Mouse (Mus musculus) left cerebral cortex, adult 18-20 months (tissue): ENCODE measurements around the gene Ubl3. TPM values are rescaled to one million over a fixed set of nuclear protein-coding genes. Genes with fewer than 3 reads are reported as not detected.

Source experiments
- DNase-seq, 2 experiments: peaks; one replicate each; pipeline ENCODE4 v3.0.0; 2021 to 2022; ENCODE audit warnings: low spot score in 2 of 2, mixed read lengths in 1 of 2
- total RNA-seq, 2 experiments: library from RNA; stranded (reverse); gene quantifications; 2 replicates each; pipeline ENCODE4 v1.2.3; 2021

The Ubl3 gene
- total RNA-seq, 2 experiments from 2014 or later = 244 to 266 TPM

DNA sequence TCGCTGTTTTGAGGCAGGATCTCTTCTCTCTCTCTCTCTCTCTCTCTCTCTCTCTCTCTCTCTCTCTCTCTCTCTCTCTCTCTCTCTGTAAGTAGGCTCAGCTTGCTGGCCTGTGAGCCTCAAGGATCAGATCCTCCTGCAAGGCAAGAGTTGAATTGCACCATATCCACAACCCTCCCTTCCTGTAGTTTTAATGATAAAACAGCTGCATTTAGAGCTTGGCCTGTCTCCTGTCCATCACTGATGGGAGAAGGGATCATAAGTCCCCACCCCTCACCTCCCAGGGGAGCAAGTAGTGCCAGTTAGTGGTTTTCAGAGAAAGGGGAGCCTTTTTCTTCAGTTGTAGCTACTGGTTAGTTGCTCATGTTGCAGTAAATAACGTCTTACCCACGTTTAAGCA lies 11.5 kb upstream of the Ubl3 start:
- no peak for DNase-seq

DNA sequence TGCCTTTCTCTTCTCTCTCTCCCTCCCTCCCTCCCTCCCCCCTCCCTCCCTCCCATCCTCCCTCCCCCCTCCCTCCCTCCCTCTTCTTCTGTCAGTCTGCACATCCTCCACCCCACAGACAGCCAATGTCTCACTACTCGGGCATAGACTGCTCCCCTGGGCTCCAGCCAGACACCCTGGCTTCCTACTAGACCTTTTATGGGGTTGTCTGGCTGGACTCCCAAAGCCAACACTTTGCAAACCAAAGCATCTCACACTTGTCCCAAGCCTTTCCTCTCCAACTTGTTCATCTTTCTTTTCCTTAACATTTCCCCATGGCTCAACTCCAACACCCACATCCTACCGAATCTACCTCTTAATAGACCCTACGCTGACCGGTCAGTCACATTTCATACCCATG lies 10.7 kb upstream of the Ubl3 start:
- no peak for DNase-seq

DNA sequence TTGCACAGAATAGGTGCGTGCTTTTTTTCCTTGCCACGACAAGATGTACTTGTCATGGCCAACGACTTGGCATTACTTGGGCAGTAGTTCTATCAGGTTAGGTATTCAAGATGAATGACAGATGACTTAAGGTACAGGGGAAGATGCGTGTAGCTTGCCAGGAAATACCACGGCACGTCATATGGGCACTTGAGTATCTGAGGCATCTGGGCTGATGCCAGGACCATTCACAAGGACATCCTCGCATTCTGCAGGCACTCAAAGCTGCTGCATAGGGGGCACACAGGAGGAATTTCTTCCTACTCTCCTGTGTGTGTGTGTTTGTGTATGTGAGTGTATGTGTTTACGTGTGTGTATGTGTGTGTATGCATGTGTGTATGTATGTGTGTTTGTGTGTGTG lies 9.6 kb upstream of the Ubl3 start:
- no peak for DNase-seq

DNA sequence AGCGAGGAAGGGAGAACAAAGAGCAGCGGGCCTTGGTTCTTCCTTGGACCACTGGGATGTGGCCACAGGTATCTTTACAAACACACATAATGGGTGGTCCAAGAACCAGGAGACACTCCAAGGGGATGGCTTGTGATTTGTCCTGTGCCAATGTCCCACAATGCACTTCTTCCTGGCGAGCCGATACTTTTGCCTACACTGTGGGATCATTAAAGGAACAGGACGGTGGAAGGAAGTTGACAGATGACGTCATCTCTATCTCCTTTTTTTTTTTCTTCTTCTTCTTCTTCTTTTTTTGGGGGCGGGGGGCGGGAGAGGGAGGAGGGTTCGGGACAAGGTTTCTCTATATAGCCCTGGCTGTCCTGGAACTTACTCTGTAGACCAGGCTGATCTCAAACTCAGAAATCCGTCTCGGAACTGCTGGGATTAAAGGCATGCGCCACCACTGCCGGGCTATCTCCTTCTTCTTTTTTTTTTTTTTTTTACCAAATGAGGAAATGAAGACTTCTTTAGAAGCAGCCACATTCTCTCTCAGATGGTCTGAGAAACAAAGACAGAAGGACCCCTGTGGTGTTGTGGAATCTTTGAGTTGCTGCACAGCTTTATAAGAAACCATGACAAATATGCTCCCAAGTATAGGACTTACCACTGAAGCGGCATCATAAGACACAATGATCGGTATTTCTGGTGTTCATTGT lies 6.8 kb upstream of the Ubl3 start:
- DNase-seq = no peak

DNA sequence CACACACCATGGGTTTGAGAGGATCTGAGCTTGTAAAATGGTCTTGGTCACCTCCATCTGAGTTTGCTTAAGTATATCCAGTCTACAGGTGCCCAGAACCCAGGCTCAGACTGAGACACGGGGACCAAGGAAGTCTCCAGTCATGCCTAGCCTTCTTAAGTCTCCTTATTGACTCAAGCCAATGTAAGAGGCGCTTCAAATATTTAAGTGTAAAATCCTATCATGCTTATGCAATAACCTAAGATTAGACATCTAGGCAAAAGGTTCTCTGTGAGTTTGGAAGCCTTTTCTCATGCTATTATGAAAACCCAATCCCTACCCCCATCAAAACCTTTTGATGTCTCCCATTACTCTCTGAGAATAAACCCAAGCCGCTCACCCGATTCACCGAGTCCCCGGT lies 5.9 kb upstream of the Ubl3 start:
- no peak for DNase-seq

DNA sequence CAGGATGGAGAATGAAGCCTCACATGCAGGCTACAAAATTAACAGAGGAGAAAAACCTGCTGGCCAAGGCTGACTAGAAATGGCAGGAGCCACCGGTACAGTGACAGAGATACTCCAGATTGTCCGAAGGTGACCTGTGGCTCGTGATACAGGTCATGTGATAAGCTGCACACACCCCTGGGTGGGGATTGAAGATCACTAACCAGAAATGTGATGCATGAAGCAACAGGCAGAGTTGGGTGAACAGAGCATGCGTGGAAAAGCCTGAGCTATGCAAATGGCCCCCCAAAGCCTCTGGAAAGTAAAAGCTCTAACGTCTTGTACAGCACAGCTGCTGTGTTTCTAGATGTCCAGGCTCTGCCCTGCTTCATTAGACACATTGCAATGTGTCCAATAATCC lies 3.9 kb upstream of the Ubl3 start:
- no peak for DNase-seq

DNA sequence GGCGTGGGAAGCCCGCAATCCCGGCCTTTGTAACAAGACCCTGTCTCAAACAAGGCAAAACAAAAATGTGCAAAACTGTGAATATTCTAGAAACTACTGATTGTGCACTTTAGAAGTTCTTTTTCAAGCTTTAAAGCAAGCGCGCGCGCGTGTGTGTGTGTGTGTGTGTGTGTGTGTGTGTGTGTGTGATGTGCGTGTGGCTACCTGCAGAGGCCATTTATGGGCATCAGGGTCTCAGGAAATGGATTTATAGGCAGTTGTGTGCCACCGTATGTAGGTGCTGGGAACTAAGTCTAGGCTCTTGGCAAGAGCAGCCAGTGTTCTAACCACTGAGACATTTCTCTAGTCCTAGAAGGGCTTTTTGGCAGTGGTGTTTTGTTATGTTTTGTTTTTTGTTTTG lies 2.6 kb upstream of the Ubl3 start:
- DNase-seq = no peak

DNA sequence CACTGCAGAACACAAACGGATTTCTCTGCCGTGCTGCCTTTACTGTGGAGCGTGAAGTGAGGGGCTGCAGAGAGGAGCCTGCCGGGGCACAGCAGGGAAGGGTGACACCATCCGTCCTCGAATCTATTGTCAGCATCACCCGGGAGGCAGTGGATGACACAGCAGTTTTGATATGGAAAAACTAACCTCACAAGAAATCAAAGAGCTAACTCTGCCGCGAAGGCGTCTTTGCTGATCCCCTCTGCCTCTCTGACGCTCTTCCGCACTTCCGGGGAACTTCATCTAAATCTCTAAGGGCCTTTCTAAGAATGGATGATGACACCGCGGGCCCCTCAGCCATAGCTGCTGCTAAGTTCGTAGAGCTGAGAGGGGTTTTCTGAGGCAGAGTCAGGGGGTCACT lies 2.1 kb upstream of the Ubl3 start:
- no peak for DNase-seq

DNA sequence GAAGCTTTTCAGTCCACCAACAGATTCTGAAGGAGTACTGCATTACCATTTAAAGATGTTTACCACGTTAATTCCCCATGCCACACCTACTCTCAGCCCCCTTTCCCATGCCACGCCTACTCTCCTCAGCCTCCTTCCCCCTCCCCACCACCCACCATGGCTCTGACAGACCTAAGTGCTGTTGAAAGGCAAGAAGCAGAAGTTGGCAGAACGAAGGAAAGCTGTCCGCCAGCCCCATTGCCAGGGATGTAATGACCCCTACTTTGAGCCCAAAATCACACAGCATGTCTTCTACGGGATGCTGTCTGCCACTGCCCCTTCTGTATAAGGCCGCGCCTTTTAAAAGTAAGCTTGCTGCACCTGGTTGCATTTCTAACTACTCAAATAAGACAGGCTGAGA lies 1.7 kb upstream of the Ubl3 start:
- DNase-seq = no peak

DNA sequence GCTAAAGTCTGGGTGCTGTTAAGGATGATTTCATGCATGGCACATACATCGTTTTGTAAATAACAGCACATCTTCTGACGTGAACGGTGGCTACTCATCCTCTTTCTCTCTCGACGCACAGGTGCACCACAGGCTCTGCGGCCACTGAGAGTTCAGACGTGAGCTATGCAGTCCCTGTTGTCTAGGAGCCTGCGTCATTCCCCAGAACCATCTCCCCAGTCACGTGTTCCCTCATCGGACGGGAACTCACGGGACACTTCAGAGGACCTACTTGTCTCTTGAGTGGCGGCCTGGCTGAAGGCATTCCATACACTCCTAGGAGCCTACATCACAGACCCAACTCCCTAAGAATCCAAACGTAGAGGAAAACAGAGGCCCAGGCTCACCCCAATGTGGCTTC lies 1.1 kb upstream of the Ubl3 start:
- no peak for DNase-seq

DNA sequence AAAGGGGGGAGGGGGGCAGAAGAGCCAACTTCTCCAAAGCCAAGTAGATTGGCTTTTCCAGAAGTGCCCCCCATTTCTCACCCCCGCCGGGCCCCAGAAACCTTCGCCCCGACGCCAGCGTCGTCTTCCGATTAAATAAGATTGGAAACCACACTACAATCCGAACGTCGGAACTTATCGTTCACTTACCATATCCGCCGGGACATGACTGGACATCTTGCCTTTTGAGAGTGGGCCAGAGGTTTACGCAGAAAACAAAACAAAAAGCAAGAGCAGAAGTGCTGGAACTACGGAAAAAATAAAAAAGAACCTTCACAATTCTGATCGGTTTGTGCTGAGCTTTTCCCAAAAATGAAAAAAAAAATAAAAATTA lies 839 bp downstream of the Ubl3 start:
- DNase-seq = no peak

DNA sequence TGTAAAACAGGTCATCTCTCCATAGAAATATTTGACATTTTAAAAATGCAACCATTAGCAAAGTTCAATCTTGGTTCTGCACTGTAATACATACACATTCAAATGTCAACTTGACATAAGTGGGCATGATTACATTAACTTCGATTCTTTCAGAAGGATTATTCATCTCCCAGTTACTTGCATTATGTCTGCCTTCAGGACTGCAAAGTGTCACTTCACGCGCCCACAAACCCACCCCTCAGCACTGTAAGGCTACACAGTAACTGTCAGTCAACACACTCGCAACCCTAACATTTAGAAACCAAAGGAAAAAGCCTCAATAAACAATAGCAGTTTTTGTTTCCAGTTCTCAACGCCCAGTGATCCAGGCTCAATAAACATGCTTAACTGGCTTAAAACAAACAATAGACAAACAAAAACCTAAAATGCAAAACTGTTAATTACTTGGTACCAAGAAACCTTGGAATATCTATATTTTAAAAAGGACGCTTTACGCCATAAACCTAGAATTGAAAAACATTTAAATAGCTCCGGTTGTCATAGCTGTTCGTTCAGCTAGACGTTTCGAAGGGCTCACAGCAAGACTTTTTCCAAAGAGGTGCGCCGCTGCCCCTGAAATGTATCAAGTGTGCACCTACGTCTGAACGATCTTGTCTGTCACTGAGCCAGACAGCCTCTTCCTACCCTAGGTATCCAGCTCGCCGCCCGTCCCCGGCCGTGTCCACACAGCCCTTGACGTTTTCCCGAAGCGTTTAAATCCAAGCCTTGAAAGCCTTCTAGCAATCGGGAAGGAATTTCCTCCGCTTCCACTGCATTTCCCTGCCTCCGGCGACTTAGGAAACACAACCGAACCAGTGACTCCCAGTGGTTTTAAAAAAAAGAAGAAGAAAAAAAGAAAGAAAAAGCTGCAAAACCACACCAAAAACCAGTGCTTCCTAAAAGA lies 1.5 kb downstream of the Ubl3 start:
- DNase-seq = peak; percentile 32 to 40

DNA sequence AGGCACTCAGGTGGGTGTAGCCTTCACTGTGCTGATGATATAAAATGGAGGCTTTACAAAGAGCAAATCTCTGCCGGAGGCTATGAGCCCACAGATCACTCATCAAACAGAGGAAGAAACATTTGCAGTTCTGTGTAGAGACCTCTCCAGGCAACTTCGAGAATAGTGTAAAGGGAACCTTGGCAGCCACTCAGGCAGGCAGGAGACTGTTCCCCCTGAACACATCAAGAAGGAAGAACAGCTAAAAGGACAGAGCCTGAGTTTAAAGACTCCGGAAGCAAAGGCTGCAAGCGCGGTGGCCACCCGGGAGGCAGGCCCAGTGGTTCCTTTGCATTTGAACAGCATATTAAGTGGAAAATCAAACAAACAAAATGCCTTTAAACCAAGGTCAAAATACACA lies 2.2 kb downstream of the Ubl3 start:
- DNase-seq = peak in 1 of 2 experiments; percentile 49

DNA sequence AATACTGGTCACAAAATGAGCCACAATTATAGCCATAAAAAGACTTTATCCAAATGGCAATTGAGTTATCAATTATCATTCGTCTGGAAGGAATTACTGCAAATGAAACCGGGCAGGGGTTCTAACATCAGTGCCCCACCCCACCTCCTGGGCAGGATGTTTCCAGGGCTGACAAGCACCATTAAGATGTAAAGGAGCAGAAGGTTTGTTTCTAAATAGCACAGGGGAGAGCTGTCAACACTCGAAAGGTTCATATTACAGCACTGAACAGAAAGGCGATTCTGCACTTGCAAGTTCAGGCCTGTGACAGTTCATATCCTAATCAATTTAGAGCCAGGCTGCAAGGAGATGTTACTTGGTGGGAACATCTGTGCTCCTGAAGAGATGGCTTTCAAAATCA lies 3.3 kb downstream of the Ubl3 start:
- no peak for DNase-seq

DNA sequence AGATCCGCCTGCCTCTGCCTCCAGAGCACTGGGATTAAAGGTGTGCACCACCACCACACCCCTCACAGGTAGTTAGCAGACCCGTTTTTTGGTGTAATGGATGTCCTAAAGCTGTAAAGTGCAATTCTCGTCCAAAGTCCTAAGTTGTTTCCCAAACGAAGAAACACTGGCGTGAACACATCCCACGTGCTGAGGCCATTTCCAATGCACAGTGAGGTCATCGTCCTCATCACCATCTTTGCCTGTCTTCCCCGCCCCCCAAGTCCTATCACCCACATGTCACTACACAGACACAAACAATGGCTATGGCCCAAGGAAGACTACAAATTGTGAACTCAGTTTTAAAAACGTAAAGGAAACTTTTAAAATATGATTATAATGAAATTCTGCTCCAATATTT lies 4.0 kb downstream of the Ubl3 start:
- no peak for DNase-seq

DNA sequence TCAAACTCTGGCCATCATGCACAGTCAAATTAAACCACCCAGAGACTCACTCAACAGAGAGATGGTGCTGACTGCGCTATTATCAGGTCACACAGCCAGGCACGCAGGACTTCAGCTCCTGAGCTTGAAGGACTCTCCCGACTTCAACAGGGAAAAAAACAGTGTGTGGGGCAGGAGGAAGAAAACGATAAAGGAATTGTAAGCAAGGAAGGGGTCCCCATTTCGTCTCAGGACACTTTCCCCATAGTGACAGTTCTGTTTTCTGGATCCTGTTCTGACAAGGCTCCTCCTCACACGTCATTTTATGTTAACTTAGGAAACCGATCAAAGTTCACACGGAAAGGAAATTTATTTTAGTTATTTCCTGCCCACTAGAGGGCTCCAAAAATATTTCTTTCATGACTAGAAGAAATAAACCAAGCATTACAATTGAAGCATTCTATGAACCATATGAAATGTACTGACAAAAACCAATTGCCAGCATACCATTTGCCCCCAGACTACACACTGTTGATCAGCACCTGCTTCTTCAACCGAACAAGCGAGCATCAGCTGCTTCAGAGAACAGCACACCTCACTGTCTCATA lies 4.6 kb downstream of the Ubl3 start:
- DNase-seq = no peak

DNA sequence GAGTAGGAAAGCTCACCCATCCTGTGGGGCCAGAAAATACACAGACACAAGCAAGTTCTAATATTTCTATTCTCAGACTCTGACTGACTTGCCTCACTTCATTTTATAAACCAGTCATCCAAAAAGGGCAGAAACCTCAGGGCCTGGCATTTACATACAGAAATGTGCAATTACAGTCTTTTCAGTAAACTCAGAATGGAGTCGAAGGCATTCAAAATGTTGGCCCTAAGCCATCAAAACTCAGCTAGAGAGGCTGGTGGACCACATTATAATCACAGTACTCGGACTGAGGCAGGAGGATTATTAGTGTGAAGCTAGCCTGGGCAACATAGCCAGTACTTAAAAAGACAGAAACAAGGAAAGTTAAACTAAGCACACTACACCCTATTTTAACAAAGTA lies 5.6 kb downstream of the Ubl3 start:
- DNase-seq = no peak

DNA sequence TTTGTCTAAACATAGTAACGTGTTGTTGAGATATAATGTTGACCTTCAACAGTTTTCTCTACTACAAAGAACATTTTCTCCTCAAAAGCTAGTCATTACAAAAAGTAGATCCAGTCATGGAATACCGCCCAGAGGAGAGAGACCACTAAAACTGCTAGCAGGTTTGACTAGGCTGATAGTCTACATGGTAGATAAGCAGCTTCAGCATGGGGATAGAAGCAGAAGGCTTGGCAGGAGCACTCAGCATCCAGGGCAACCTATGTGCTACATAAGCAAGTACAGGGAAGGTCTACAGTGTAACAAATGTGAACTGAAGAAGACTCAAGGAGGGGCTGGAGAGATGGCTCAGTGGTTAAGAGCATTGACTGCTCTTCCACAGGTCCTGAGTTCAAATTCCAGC lies 7.9 kb downstream of the Ubl3 start:
- DNase-seq = no peak

DNA sequence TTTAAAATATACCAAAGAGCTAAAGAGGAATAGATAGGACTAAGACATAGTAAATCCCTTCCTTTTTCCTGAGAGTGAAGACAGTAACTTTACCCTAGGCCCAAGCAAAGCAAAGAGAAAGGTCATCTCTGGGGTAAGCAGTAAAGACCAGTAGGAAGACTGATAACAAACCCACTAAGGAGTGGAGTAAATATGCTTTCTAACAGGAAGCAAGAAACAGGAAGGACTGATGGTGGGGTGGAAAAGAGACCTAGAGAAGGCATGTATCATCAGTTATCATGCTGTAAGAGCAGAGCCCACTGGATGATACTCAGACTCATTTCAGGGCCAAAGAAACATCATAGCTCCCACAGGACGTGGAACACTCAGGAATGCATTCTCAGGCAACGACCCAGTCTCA lies 10.4 kb downstream of the Ubl3 start:
- DNase-seq = no peak

DNA sequence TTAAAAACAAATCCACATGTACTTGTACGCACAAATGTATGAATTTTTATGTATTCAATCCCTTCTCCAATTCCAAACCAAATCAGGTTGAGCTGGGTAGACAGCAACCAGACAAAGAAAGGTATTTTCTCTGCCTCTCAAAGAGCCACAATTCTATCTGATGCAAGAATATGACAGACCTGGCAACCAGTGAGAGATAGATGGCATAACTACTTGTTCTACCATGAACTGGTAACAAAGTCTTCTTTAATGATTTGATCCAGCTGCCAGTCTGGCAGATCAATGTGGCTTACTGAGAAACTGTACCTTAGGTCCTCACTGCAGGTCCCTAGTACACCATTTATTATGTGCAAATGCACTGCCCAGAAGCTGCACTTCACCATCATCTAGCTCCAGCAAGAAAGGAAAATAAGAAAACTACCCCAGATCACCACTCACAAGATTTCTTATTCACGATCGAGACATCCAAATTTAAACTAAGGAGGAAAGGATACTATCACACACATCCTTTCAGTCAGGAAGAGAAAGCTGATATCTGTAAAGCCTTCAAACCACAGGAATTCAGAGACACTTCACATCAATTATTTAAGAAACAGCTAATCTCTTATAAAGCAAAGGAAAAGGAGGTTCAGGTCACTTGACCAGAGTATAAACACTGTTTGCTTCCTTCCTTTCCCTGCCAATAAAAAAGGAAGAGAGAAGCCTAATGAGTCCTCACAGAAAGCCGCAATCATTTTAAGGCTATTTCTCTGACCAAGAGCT lies 16.7 kb downstream of the Ubl3 start:
- no peak for DNase-seq

DNA sequence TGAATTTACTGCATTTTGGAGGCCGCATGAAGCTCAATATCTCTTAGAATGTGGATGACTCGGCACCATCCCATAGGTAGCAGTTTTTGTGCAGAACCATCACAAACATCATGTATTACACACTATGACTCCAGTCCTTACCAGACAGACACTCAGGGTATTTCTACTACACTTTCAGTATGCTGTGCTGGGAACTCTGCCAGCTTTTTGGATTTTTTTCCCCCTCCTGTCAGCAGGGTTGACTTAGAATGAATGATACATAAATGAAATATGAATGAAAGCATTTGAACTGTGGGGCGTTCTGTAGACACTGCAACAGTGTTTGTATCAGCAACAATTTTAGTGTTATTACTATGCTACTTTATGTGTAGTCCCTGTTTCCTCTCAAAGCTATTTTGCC lies 17.9 kb downstream of the Ubl3 start:
- DNase-seq = no peak

DNA sequence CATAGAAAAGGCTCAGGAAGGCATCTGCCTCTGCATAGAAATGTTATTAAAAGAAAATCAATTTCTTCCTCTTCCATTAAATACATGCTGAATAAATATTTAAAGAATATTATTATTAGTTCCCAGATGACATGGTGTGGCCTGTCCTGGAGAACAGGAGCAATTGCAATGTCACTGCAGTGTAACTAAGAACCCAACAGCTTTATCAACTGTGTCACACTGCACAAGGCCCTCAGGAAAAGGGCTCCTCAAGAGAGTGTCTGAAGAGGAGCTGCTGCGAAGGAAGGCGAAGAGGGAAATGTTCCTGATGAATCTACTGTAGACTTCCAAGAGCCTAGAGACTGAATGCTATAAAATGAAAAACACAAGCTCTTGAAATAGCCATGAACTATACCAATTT lies 18.7 kb downstream of the Ubl3 start:
- DNase-seq = no peak
